Mouse (Mus musculus) kidney, adult 2 months (tissue): ENCODE data around the gene Ms4a13.

Experiments
- CTCF ChIP-seq: fragments of 200-500 bp; conservative IDR thresholded peaks from 2 replicates; pipeline ENCODE4 v1.5.1; 2011; ENCODE audit warnings: low read depth, mild to moderate bottlenecking, control low read depth, low read length, moderate library complexity, mixed read lengths; ENCODE audit not compliant: insufficient read depth, insufficient read length
- POLR2A ChIP-seq: fragments of 200-500 bp; IDR thresholded peaks from one replicate; pipeline ENCODE4 v1.6.1; 2011; ENCODE audit warnings: low read depth, low read length, control low read depth

- no peak for TF ChIP-seq CTCF
- no peak for TF ChIP-seq POLR2A
Measured at GRCm38 (mm10) chr19:11129702-11130101, 66.8 kb downstream of the Ms4a13 start.
